Mouse (Mus musculus) heart, adult 9 months (tissue): ENCODE measurements around the gene Catsperz.
"Not testable (repeated sequence)": the region's sequence is repeated elsewhere in the genome, so short reads cannot be mapped to it uniquely, and the experiment has no call there.

ENCODE experiments used
- DNase-seq, 2 experiments: peaks; one replicate each; pipeline ENCODE4 v3.0.0; 2022; ENCODE audit warnings: low spot score in 2 of 2

Catsperz gene

DNA sequence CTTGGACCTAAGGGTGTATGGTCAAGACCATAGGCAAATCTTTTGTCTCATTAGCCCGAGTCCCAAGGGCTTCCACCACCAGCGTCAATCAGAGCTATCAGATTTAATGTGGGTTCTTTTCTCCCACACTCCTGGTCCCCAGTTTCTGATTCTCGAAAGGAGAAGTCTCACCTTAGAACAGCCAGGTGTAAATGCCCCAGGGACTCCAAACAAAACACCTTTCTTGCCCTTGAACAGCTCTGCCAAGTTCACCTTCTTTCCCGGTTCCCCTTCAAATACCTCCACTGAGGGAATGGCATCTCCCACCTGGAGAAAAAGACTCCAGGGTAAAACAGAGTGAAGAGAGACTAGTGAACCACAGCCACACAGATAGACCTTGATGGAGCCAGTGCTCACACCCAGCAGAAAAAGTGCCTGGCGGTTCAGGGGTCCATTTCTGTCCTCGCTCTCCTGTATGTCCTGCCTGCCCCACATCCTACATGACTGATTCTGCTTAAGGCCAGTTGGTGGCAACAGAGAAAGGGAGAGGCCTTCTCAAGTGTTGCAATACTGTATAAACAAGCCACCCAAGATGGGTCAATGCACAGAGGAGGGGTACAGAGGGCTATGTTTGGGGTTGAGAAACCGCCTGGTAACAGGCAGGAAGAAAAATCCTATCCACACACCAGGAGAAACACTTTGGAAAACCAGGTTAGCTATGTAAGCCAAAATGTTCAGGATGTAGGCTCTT, 17.2 kb downstream of the Catsperz start:
- DNase-seq, result no peak

DNA sequence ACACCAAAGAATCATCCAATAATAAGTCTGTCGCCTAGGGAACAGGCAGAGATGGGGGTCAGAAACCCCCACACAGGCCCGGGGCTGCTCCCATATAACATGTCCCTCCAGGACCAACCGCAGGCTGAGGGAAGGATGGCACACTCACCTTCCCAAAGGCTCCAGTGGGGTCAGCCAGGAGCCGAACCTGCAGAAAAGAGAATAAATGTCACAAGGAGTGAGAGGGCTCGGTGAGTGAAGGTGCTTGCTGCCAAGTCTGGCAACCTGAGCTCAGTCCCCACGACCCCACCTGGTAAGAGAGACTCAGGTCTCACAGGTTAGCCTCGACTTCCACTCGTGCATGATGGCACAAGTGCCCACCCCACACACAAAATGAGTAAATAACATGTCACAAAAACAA, 18.1 kb downstream of the Catsperz start:
- no peak for DNase-seq

DNA sequence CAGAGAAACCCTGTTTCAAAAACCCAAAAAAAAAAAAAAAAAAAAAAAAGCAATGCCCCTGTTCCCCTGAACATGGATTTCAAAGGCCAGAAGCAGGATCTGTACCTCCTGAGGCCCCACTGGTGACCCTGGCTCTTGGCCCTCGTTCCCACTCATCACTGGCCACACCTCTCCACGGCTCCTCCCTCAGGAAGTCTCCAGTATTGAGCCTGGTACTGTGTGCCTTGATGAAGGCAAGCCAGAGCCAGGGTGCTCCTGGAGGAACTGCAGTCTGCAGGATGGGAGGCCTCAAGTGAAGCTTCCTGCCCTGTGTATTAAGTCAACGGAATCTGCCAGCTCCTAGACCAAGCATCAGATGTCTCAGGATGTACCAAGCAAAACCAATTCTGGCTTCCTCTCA, 19.0 kb downstream of the Catsperz start:
- no peak for DNase-seq

DNA sequence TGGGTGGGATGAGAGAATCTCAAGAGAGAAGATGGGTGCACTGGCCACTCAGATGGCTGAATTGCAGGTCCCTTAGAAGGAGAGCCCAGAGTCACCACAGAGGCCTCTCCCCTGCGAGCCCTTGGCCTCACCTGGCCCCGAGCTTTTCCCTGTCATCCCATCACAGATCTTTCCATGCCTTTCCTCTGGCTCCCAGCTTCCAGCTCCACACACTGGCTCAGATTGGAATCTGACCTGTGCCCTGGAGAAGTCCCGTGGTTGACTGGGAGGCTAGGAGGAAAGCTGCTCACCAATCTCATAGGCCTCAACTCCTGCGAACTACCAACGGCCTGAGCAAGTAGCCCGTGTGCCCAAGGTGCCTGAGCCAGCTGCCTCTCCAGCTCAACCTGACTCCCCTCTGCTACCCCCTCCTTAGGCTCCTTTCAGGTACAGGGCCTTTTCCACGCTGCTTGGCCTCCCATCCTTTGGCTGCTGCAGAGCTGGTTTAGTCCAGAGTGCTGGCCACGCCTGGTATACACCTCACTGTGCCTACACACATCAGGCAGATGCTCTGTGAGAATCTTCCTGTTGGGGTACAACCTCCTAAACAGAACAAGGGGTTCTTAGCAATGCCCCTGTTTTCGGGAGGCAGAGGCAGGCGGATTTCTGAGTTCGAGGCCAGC, 19.6 kb downstream of the Catsperz start:
- DNase-seq, result no peak

DNA sequence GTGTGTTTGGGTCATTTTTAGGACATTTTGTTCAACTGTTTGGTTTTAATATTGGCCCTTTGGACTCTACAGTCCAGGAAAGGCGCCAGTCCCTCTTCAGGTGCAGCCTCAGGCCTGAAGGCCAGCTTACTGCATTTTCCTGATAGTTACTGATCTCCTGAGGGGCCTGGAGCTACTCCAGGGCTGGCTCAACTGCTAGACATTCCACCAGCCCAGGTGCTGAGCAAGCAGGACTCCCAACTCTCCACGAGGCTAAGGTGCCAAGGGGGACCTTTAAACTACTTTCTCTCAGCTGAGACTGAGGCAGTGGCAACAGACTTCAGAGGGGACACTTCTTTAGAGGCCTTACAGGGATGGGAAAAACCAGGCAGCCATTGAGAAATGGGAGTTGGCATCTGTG, 20.3 kb downstream of the Catsperz start:
- DNase-seq, result no peak

DNA sequence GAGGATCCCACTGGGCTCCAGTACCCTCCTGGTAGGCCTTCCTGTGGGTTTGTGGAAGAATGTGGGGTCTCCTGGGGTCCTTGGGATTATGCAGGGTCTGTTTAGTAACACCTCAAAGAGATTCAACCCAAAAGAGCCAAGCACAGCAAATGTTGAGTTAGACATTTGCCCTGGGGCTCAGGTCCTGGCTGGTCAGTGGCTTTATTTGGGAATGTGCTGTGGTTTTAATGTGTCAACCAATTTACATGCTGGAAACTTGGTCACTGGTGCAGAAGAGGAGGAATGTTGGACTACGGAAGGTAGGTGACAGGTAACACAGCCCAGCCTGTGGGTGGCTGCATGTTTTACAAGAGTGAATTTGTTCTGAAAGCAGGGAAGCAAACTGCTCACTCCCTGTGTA, 22.1 kb downstream of the Catsperz start:
- no peak for DNase-seq

DNA sequence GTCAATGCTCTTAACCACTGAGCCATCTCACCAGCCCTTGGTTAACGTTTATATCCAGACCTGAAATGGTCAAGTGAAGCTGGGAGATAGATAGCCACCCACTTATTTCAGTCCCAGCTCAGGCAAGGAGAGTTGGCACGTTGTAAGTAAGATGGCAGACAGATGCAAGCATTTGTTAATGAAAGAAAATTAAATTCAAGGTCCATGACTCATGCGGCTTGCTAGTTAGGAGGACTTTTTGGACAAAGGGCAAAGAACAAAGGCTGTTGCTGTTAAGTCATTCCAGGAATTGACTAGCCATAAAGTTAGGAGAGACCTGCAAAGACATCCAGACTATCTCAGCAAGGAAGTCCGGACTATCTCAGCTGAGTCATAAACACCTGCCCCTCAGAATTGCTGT, 25.5 kb downstream of the Catsperz start:
- no peak for DNase-seq

DNA sequence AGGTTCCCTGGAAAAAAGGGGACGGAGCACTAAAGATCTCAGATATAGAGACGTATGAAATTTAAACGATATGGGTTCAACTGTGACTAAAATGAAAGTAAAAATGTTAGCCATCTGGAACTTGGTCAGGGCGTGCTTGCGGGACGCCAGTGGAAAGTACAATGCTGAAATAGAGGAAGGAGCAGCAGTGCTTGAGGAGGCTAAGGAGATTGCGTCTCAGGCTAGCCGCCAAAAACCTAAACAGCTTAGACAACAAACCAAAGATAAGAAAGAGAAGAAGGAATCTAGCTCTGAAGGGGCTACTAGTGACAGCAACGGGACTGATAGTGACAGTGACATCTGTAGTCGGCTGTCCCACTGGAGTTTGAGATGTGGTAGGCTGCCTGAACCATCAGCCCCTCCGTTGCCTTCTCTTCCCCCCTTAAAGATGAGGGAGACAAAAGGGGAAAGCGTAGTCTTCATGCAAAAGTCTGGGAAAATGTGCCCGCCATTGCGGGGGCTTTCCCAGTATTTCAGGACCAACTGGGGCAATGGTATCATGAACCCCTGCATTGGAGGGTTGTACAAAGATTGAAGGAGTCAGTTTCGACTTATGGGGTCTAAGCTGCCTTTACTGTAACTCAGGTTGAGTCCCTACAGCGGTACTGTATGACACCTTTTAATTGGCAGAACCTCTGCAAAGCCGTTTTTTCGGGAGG, 29.4 kb downstream of the Catsperz start:
- not testable (repeated sequence) for DNase-seq

DNA sequence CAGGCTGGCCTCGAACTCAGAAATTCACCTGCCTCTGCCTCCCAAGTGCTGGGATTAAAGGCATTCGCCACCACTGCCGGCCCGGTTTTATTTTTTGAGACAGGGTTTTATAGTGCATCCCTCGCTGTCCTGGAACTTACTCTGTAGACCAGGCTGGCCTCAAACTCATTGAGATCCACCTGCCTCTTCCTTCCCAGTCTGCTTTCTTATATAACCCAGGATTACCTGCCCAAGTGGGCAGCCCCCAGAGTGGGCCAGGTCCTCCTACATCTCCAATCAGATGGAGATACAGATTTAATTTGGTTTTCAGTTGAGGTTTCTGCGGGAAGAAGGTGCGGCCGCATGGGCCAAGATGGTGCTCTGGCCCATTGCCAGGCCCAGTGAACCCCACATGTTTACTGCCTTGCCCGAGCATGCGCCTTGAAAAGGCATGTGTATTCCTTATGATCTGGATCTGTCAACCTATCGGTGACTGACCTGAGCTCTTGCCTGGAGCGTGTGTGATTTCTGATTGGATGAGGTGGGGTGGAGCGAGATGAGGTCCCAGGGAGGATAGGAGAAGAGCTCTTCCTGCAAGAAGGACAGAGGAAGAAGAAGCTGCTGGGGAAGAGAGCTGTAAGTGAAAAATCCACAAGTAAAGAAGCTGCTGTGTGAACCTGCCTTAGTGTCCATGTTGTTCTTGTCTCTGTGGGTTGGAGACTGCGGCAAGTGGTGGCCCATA, 31.3 kb downstream of the Catsperz start:
- DNase-seq, result no peak

DNA sequence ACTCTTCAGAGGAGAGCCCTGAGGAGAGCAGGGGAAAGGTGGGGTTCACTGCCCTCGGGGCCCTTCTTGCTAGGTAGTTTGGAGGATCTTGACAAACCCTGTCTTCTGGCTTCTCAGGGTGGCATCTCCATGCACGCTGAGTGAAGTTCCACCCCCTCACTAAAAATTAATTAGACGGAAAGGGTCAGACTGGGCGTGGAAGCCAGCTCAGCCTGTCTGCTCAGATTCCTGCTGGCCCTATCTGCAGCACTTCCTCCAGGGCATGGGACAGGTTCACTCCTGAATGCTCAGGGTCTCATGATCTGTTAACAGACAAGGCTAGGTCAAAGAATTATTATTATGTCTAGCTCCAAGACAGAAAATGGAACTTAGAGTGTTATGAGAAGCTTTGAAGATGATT, 32.7 kb downstream of the Catsperz start:
- no peak for DNase-seq

DNA sequence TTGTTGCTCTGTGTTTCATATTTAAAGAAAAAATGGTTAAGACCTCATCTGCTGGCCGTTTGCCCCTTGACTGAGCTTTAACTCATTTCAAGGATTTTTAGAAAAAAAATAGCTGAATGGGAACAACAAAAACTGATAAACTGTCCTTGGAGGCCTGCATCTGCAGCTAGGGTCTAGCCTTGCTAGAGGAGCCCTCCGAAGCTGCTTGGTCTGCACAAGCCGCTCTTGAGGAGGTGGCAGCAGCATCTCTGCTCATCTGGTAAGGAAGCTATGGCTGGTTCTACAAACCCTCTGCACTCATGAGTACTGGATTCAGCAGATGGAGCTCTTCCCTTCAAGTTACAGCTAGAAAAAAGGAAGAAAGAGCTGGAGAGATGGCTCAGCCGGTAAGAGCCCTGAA, 47.2 kb downstream of the Catsperz start:
- DNase-seq, result no peak

DNA sequence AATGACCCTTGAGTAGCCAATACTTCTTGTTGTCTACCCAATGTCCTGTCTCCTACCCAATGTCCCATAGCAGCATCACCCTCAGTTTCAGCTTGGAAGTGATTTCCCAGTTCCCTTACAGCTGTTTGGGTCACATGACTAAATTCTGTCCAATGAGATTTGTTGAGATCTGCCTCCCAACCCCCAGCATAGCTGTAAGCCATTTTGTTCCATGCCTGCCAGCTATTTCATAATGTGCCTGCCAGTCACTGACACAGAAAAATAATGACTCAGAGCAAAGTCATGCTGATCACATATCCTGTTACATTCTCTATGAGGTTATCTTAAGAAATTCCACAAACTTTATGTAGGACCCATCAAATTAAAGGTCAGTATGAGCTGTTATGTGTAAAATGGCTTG, 48.4 kb downstream of the Catsperz start:
- no peak for DNase-seq

DNA sequence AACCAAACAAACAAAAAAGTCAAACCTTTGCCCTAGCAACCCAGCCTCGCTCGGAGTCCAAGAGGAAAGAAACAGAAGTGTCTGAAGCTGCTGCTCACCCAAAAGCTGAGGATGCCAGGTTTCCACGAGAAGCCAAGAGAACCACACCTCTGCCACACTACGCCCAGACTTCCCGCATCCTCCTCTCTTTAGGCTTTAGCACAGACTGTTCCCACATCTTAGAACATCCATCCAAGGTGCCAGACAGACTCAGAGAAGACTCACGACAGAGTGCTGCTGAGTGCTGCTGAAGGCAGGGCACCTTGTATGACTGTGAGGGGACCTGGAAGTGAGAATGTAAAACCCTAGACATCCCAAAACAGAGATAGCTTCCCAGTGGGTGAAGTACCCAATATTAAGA, 49.3 kb downstream of the Catsperz start:
- DNase-seq, result no peak

DNA sequence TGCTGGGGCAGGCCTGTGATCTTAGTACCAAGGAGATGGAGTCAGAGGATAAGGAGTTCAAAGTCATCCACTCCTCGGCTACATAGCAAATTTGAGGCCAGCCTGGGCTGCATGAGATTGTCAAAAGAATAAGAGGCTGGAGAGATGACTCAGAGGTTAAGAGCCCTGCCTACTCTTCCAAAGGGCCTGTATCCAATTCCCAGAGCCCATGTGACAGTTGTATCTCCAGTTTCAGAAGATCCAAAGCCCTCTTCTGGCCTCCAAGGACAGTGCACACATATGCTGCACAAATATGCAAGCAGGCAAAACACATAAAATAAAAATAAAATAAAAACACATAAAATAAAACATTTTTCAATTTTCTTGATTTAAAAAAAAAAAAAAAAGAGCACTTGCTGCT, 50.9 kb downstream of the Catsperz start:
- no peak for DNase-seq

DNA sequence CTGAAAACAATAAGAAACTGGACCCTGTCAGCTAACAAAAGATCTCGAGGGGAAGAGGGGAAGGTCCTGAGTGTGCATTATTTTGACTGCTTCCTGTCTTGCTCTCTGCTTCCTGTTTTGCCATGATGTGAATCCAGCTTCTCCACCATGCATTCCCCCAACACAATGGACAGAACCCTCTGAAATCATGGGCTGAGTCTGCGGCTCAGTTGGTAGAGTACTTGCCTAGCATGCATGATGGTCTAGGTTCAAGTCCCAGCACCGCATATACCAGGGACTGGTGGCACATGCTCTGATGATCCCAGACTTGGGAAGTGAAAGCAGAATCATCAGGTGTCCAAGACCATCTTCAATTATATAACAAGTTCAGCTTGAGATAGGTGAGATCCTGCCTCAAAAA, 52.5 kb downstream of the Catsperz start:
- no peak for DNase-seq
